Mouse (Mus musculus) heart, embryonic 14.5 days (tissue): ENCODE data around the gene Rxra. TPM values are rescaled to one million over a fixed set of nuclear protein-coding genes. Genes with fewer than 3 reads are reported as not detected.
A peak's percentile ranks its signal among the peaks of the same experiment; 100 is the strongest.

Experiments used
- ATAC-seq: fragments of 200-750 bp; cut with Nextera tagmentation; 2 replicates; pipeline ENCODE4 v1.8.0; 2017; ENCODE audit warnings: low read depth, moderate TSS enrichment; ENCODE audit not compliant: insufficient number of reproducible peaks, insufficient read depth, low FRiP score
- H3K27ac ChIP-seq, 2 experiments: fragments of 200-500 bp in 1 of 2; fragments of 300-500 bp in 1 of 2; sonication (generic) in 1 of 2; replicated peaks in 1 of 2; 2 replicates each; pipeline ENCODE4 v1.5.1; 2012 to 2014; ENCODE audit warnings: low read depth in 2 of 2, low read length in 2 of 2, control low read depth in 1 of 2, mild to moderate bottlenecking in 1 of 2, mixed read lengths in 1 of 2; ENCODE audit not compliant: control insufficient read depth in 1 of 2, insufficient read depth in 1 of 2
- H3K27me3 ChIP-seq: fragments of 300-500 bp; sonication (generic); 2 replicates; pipeline ENCODE4 v1.6.1; 2014; ENCODE audit warnings: mild to moderate bottlenecking, low read length, control low read depth; ENCODE audit not compliant: control insufficient read depth, insufficient read depth
- H3K36me3 ChIP-seq: fragments of 300-500 bp; sonication (generic); 2 replicates; pipeline ENCODE4 v1.6.1; 2014; ENCODE audit warnings: mild to moderate bottlenecking, control low read depth, low read length, mixed read lengths; ENCODE audit not compliant: control insufficient read depth, insufficient read depth
- H3K4me1 ChIP-seq, 2 experiments: fragments of 200-500 bp in 1 of 2; fragments of 300-500 bp in 1 of 2; sonication (generic) in 1 of 2; 2 replicates each; pipeline ENCODE4 v1.6.1; 2012 to 2014; ENCODE audit warnings: low read length in 2 of 2, control low read depth in 1 of 2, mixed read lengths in 1 of 2; ENCODE audit not compliant: control insufficient read depth in 2 of 2, insufficient read depth in 2 of 2
- H3K4me2 ChIP-seq: fragments of 300-500 bp; sonication (generic); 2 replicates; pipeline ENCODE4 v1.6.1; 2014; ENCODE audit warnings: mild to moderate bottlenecking, low read length
- H3K4me3 ChIP-seq, 2 experiments: fragments of 200-500 bp in 1 of 2; fragments of 300-500 bp in 1 of 2; sonication (generic) in 1 of 2; 2 replicates each; pipeline ENCODE4 v1.5.1; 2012 to 2014; ENCODE audit warnings: low read length in 2 of 2, mild to moderate bottlenecking in 2 of 2, control low read depth in 1 of 2, low read depth in 1 of 2, moderate library complexity in 1 of 2; ENCODE audit not compliant: control insufficient read depth in 1 of 2, insufficient read depth in 1 of 2
- H3K9ac ChIP-seq: fragments of 300-500 bp; sonication (generic); 2 replicates; pipeline ENCODE4 v1.6.1; 2014; ENCODE audit warnings: mild to moderate bottlenecking, low read length
- H3K9me3 ChIP-seq: fragments of 300-500 bp; sonication (generic); 2 replicates; pipeline ENCODE4 v1.6.1; 2016; ENCODE audit warnings: low read length, control low read depth; ENCODE audit not compliant: control insufficient read depth
- WGBS: fragments of 180-500 bp; shearing (Covaris S2); extraction: QIAGEN DNeasy Blood & Tissue Kit; methylation state at CpG from one replicate; pipeline ENCODE4 v1.1.7; 2014; 5-methylcytosine and 5-hydroxymethylcytosine counted together
- polyA plus RNA-seq: library from polyadenylated mRNA; unstranded; fragments of >200 nt; fragmentation: Nextera tagmentation; extraction: Ambion mirVana; gene quantifications from 2 replicates; pipeline ENCODE4 v1.2.1, GENCODE M21; 2014

Gene Rxra
- polyA plus RNA-seq, 1 experiment from 2014 or later: 5.2 TPM

- H3K4me2 ChIP-seq: peak overlapping the region; percentile 26
- no peak for ATAC-seq
- H3K9me3 ChIP-seq: no peaks in the 10 kb centered on the region
- H3K27me3 ChIP-seq: no peaks in the 10 kb centered on the region
- H3K27ac ChIP-seq: peak overlapping the region; percentile 4 to 32
- peaks cover 54% of the 10 kb centered on the region for H3K36me3 ChIP-seq
- peaks cover 26 to 42% of the 10 kb centered on the region in 2 experiments for H3K4me1 ChIP-seq
- H3K4me3 ChIP-seq: no peak overlapping the region
- WGBS: 6% methylated on average over 16 of the region's 16 CpGs
- H3K9ac ChIP-seq: no peak overlapping the region; the same call in 1 of the 2 replicates
Observed at GRCm38 (mm10) chr2:27740091-27740608, 63.9 kb downstream of the Rxra start.

DNA sequence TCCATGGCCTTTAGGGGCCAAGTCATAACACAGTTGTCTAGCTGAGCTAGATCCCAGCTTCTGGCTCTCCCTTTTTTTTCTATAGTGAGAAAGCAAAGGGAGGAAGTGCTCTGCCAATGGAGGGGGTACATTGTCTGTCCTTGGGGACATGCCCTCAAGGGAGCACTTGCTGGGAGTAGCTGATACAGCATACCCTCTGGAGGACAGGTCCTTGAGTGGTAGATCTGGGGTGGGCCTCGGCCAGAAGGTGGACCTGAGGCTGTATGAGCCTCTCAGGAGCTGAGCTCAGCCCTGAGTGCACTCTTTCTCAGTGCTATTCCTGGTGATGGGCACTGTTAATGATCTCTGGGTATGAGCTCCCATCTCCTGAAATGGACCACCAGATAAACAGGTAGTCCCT lies 66.9 kb downstream of the Rxra start:
- no peak overlapping the region for H3K4me2 ChIP-seq
- peaks cover 48% of the 10 kb centered on the region for H3K36me3 ChIP-seq
- ATAC-seq: no peak
- H3K9ac ChIP-seq: no peak overlapping the region
- H3K4me1 ChIP-seq: peaks cover 40 to 52% of the 10 kb centered on the region in 2 experiments
- no peaks in the 10 kb centered on the region for H3K27me3 ChIP-seq
- 95% methylated on average over 1 of the region's 1 CpGs for WGBS
- no peaks in the 10 kb centered on the region for H3K9me3 ChIP-seq
- H3K27ac ChIP-seq: no peak overlapping the region
- H3K4me3 ChIP-seq: no peak overlapping the region

- no peak overlapping the region; a peak in 1 of 4 replicates for H3K27ac ChIP-seq
- no peak overlapping the region for H3K9ac ChIP-seq
- H3K4me2 ChIP-seq: no peak overlapping the region
- peaks cover 40 to 48% of the 10 kb centered on the region in 2 experiments for H3K4me1 ChIP-seq
- peaks cover 49% of the 10 kb centered on the region for H3K36me3 ChIP-seq
- H3K27me3 ChIP-seq: no peaks in the 10 kb centered on the region
- WGBS: 83% methylated on average over 7 of the region's 7 CpGs
- no peak overlapping the region for H3K4me3 ChIP-seq
- ATAC-seq: no peak
- H3K9me3 ChIP-seq: no peaks in the 10 kb centered on the region
Observed at GRCm38 (mm10) chr2:27743863-27744611, 67.8 kb downstream of the Rxra start.

GRCm38 (mm10) chr2:27744612-27745351 lies 68.5 kb downstream of the Rxra start:
- 0 out of 2 replicates have a peak, but pooled peaks have one; percentile 7 for ATAC-seq
- H3K27me3 ChIP-seq: no peaks in the 10 kb centered on the region
- H3K9ac ChIP-seq: no peak overlapping the region; the same call in 1 of the 2 replicates
- H3K27ac ChIP-seq: peak overlapping the region in 1 of 2 experiments; percentile 64; a peak in 1 of 4 replicates
- H3K4me3 ChIP-seq: no peak overlapping the region
- H3K9me3 ChIP-seq: no peaks in the 10 kb centered on the region
- H3K4me1 ChIP-seq: peaks cover 35 to 42% of the 10 kb centered on the region in 2 experiments
- H3K4me2 ChIP-seq: no peak overlapping the region
- H3K36me3 ChIP-seq: peaks cover 56% of the 10 kb centered on the region
- WGBS: 64% methylated on average over 13 of the region's 13 CpGs

DNA sequence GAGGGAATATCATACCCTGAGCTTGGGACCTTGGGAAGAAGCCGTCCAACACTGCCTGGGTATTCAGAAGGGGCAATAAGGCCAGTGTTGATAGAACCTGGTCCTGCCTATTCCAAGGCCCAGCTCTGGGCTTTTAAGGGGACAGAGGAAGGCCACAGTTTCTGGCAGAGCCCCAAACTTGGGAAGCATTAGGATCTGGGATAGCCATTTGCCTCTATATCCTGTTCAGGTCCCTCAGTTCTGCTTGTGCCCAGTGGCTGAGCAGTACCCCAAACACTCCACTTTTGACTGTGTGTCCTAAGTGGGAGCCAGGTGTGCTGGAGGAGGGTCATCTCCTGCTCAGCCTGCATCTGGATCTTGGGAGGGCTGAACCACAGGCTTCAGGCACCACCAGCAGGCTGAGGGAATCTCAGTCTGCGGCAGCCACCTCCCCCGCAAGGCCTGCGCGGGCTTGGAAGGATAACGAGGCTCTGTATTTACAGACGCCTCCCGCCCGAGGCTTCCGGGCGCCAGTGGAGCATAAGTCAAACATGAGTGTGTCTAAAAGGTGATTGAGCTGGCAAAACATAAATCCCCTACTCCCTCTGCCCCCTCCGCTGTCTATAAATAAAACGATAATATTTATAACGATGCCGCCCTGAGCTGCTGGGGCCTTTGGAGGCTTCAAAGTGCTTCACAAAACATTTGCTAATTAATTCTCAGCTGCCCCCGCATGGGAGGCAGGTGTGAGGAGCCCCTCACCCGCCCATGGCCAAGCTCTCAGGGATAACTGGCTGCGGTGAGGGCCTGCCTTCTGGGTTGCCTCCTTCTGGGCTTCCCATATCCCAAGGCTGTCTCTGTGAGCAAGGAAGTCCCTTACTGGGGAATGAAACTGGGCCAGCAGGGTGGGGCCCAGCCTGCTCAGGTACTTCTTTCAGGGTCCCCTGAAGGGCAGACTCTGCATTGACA lies 69.7 kb downstream of the Rxra start:
- H3K4me3 ChIP-seq: no peak overlapping the region
- H3K9me3 ChIP-seq: no peaks in the 10 kb centered on the region
- no peak for ATAC-seq
- peak overlapping the region; percentile 21; the same call in 1 of the 2 replicates for H3K9ac ChIP-seq
- peaks cover 36 to 42% of the 10 kb centered on the region in 2 experiments for H3K4me1 ChIP-seq
- H3K4me2 ChIP-seq: 0 out of 2 replicates have a peak overlapping the region, but pooled peaks have one; percentile 2
- WGBS: 25% methylated on average over 18 of the region's 18 CpGs
- peaks cover 64% of the 10 kb centered on the region for H3K36me3 ChIP-seq
- peak overlapping the region; percentile 38 to 64 for H3K27ac ChIP-seq
- no peaks in the 10 kb centered on the region for H3K27me3 ChIP-seq

DNA sequence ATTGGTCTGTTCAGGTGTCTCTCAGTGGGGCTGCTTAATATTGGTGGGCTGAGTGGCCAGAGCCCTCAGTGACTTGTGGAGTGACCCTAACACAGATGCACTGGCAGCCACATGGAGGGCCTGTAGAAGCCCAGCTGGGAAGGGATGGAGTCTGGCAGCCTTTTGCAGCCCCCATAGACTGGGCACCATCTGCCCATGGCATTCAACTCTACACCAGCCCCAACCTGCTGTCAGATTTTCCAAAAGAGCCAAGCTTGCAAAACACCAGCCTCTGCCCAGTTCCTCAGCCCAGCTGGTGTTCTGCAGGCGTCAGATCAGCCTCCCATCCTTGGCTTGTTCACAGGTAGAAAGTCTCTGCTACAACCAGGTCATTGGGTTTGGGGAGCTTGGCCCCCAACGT lies 70.6 kb downstream of the Rxra start:
- Histone ChIP-seq H3K27me3 (no peaks in the 10 kb centered on the region), H3K4me2 (no peak overlapping the region), H3K27ac (no peak overlapping the region), H3K36me3 (peaks cover 55% of the 10 kb centered on the region), H3K9me3 (no peaks in the 10 kb centered on the region), H3K9ac (no peak overlapping the region), H3K4me1 (peaks cover 45 to 51% of the 10 kb centered on the region in 2 experiments), H3K4me3 (no peak overlapping the region)
- WGBS: 68% methylated on average over 2 of the region's 2 CpGs
- no peak for ATAC-seq

- H3K4me1 ChIP-seq: peaks cover 50 to 57% of the 10 kb centered on the region in 2 experiments
- H3K4me2 ChIP-seq: no peak overlapping the region
- 85% methylated on average over 11 of the region's 11 CpGs for WGBS
- no peak overlapping the region for H3K27ac ChIP-seq
- peaks cover 53% of the 10 kb centered on the region for H3K36me3 ChIP-seq
- no peak for ATAC-seq
- H3K9ac ChIP-seq: no peak overlapping the region
- no peaks in the 10 kb centered on the region for H3K9me3 ChIP-seq
- no peak overlapping the region for H3K4me3 ChIP-seq
- no peaks in the 10 kb centered on the region for H3K27me3 ChIP-seq
Observed at GRCm38 (mm10) chr2:27748984-27749383, 72.7 kb downstream of the Rxra start.
